Mouse (Mus musculus): ENCODE results near the gene Ric8b. TPM values are rescaled to one million over a fixed set of nuclear protein-coding genes. Genes with fewer than 3 reads are reported as not detected.

Gene Ric8b
- polyA plus RNA-seq, 1 experiment from 2014 or later = 22.2 TPM

DNA sequence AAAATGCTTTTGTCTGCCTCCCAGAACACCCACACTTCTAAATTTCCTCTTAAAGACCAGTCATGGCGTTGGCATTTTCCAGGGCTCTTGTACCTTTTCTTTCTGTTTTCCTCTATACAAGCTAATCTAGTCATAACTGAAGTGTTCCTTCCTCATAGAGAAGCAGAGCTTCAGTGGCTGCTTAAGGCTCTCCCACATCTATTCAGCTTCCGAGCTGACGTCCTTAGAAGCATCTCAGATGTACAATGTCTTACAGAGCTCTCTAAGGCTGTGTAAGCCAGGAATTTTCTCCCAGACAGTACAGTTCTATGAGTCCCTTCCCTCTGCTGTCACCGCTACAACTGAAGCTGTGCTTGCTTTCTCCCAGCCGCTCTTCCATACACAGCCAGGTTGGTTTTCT lies 21.5 kb downstream of the Ric8b start:
- Histone ChIP-seq H3K4me3 (ENCODE audit: low read depth, low read length) (no peak overlapping the region), H3K9me3 (ENCODE audit: control insufficient read depth, low read depth, low read length) (no peaks in the 10 kb centered on the region), H3K4me1 (ENCODE audit: control insufficient read depth, insufficient read depth, low read length) (0 out of 2 replicates have a peak, but pooled peaks cover 3% of the 10 kb centered on the region), H3K4me2 (replicated peaks; ENCODE audit: low read depth, low read length) (no peak overlapping the region), H3K27me3 (ENCODE audit: control insufficient read depth, insufficient read depth, low read length) (no peaks in the 10 kb centered on the region), H3K36me3 (ENCODE audit: control insufficient read depth, insufficient read depth, low read length) (no peaks in the 10 kb centered on the region), H3K9ac (replicated peaks; ENCODE audit: low read depth, low read length) (no peak overlapping the region), H3K27ac (ENCODE audit: low read length) (no peak overlapping the region)
- WGBS = 82% methylated on average over 5 of the region's 5 CpGs
- no peak for ATAC-seq (ENCODE audit: insufficient number of reproducible peaks, insufficient read depth, low FRiP score, low read depth)

- H3K4me1 ChIP-seq (ENCODE audit: control insufficient read depth, insufficient read depth, low read length) = 0 out of 2 replicates have a peak, but pooled peaks cover 3% of the 10 kb centered on the region
- H3K27me3 ChIP-seq (ENCODE audit: control insufficient read depth, insufficient read depth, low read length) = no peaks in the 10 kb centered on the region
- no peak overlapping the region for H3K4me2 ChIP-seq (replicated peaks; ENCODE audit: low read depth, low read length)
- no peak overlapping the region for H3K4me3 ChIP-seq (ENCODE audit: low read depth, low read length)
- H3K9ac ChIP-seq (replicated peaks; ENCODE audit: low read depth, low read length) = no peak overlapping the region
- no peak overlapping the region for H3K27ac ChIP-seq (ENCODE audit: low read length)
- H3K36me3 ChIP-seq (ENCODE audit: control insufficient read depth, insufficient read depth, low read length) = no peaks in the 10 kb centered on the region
- WGBS = 47% methylated on average over 1 of the region's 1 CpGs
- H3K9me3 ChIP-seq (ENCODE audit: control insufficient read depth, low read depth, low read length) = no peaks in the 10 kb centered on the region
- ATAC-seq (ENCODE audit: insufficient number of reproducible peaks, insufficient read depth, low FRiP score, low read depth) = no peak
Measured at GRCm38 (mm10) chr10:84940356-84940755, 22.9 kb downstream of the Ric8b start.

GRCm38 (mm10) chr10:84945692-84946091 lies 28.3 kb downstream of the Ric8b start:
- Histone ChIP-seq H3K27ac (ENCODE audit: low read length) (no peak overlapping the region), H3K4me3 (ENCODE audit: low read depth, low read length) (no peak overlapping the region), H3K4me2 (replicated peaks; ENCODE audit: low read depth, low read length) (no peak overlapping the region), H3K4me1 (ENCODE audit: control insufficient read depth, insufficient read depth, low read length) (peaks cover 24% of the 10 kb centered on the region), H3K36me3 (ENCODE audit: control insufficient read depth, insufficient read depth, low read length) (peaks cover 14% of the 10 kb centered on the region; the same call in 1 of the 2 replicates), H3K9ac (replicated peaks; ENCODE audit: low read depth, low read length) (no peak overlapping the region), H3K9me3 (ENCODE audit: control insufficient read depth, low read depth, low read length) (no peaks in the 10 kb centered on the region), H3K27me3 (ENCODE audit: control insufficient read depth, insufficient read depth, low read length) (no peaks in the 10 kb centered on the region)
- no peak for ATAC-seq (ENCODE audit: insufficient number of reproducible peaks, insufficient read depth, low FRiP score, low read depth)
- 89% methylated on average over 3 of the region's 3 CpGs for WGBS

DNA sequence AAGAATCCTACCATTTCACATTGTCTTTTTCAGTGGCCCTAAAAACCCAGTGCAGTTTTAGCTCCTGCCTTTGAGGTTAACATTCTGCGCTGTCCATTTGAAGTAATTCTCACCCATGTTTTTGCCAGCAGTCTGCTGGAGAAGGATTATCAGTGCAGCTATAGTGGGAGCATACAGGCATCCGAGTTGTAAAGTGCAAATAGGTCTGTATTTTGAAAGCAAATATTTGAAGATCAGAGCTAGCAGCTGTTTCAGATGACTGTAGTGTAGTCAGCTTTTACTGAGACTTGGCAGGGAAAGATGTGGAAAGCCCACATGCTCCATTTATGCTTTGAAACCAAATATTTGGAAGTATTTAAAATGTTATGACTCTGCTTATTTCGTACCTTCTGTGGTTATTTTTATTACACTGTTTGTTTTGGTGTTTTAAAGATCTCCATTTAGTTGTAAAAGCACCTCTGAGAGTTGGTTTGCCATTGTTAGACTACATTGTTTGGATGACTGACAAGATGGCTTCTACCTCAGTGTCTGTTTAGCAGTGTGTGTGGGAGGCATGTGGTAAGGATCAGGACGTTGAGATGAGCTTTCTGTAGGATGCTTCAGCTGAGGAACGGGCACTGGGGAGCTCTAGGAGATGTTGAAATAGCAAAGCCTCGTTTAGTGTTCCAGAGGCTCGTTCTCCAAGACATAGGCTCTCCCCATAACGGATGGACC lies 31.7 kb downstream of the Ric8b start:
- no peaks in the 10 kb centered on the region for H3K9me3 ChIP-seq (ENCODE audit: control insufficient read depth, low read depth, low read length)
- H3K4me3 ChIP-seq (ENCODE audit: low read depth, low read length) = no peak overlapping the region
- ATAC-seq (ENCODE audit: insufficient number of reproducible peaks, insufficient read depth, low FRiP score, low read depth) = no peak
- no peak overlapping the region for H3K9ac ChIP-seq (replicated peaks; ENCODE audit: low read depth, low read length)
- H3K4me2 ChIP-seq (replicated peaks; ENCODE audit: low read depth, low read length) = no peak overlapping the region
- H3K36me3 ChIP-seq (ENCODE audit: control insufficient read depth, insufficient read depth, low read length) = peaks cover 14% of the 10 kb centered on the region; the same call in 1 of the 2 replicates
- H3K4me1 ChIP-seq (ENCODE audit: control insufficient read depth, insufficient read depth, low read length) = peaks cover 21% of the 10 kb centered on the region
- peak overlapping the region; percentile 21; the same call in 1 of the 2 replicates for H3K27ac ChIP-seq (ENCODE audit: low read length)
- 36% methylated on average over 8 of the region's 8 CpGs for WGBS
- no peaks in the 10 kb centered on the region for H3K27me3 ChIP-seq (ENCODE audit: control insufficient read depth, insufficient read depth, low read length)

DNA sequence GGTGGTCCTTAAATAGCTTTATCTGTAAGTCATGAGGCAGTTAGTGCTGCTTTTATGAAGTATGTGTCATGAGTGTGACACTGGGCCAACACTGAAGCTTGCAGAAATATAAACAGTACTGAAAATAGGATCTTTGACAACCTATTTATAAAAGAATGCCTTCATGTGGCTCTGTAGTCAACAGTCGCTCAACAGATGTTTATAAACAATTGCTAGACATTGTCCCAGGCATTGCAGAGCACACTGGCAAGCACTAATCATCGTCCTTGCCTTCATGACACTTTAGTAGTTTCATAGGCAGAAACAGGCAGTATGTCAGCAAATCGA lies 32.2 kb downstream of the Ric8b start:
- peaks cover 21% of the 10 kb centered on the region for H3K4me1 ChIP-seq (ENCODE audit: control insufficient read depth, insufficient read depth, low read length)
- peaks cover 14% of the 10 kb centered on the region; the same call in 1 of the 2 replicates for H3K36me3 ChIP-seq (ENCODE audit: control insufficient read depth, insufficient read depth, low read length)
- H3K27me3 ChIP-seq (ENCODE audit: control insufficient read depth, insufficient read depth, low read length) = no peaks in the 10 kb centered on the region
- ATAC-seq (ENCODE audit: insufficient number of reproducible peaks, insufficient read depth, low FRiP score, low read depth) = no peak
- 52% methylated on average over 3 of the region's 3 CpGs for WGBS
- H3K4me3 ChIP-seq (ENCODE audit: low read depth, low read length) = no peak overlapping the region
- H3K9me3 ChIP-seq (ENCODE audit: control insufficient read depth, low read depth, low read length) = no peaks in the 10 kb centered on the region
- H3K27ac ChIP-seq (ENCODE audit: low read length) = no peak overlapping the region
- no peak overlapping the region for H3K4me2 ChIP-seq (replicated peaks; ENCODE audit: low read depth, low read length)
- no peak overlapping the region for H3K9ac ChIP-seq (replicated peaks; ENCODE audit: low read depth, low read length)

DNA sequence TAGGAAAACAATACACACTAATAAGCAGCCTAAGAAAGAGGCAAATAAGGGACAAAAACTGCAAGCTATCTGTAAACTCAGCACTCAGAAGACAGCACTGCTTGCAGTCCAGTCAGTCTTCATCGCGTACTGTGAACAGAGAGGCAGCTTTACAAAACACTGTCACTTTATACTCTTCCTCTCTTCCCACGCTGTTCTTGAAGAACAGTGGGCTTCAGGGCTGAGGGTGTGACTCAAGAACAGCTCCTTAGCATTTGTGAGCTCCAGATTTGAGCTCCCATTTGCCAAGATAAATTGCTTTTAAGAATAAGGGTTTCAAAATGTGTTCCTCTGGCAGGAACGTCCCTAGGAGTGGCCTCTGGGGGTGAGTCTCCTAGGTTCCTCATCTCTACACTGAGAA lies 33.0 kb downstream of the Ric8b start:
- no peaks in the 10 kb centered on the region for H3K27me3 ChIP-seq (ENCODE audit: control insufficient read depth, insufficient read depth, low read length)
- no peak overlapping the region for H3K4me3 ChIP-seq (ENCODE audit: low read depth, low read length)
- WGBS = 65% methylated on average over 4 of the region's 4 CpGs
- H3K9me3 ChIP-seq (ENCODE audit: control insufficient read depth, low read depth, low read length) = no peaks in the 10 kb centered on the region
- no peak overlapping the region for H3K27ac ChIP-seq (ENCODE audit: low read length)
- ATAC-seq (ENCODE audit: insufficient number of reproducible peaks, insufficient read depth, low FRiP score, low read depth) = no peak
- no peak overlapping the region for H3K9ac ChIP-seq (replicated peaks; ENCODE audit: low read depth, low read length)
- H3K36me3 ChIP-seq (ENCODE audit: control insufficient read depth, insufficient read depth, low read length) = peaks cover 14% of the 10 kb centered on the region; the same call in 1 of the 2 replicates
- no peak overlapping the region for H3K4me2 ChIP-seq (replicated peaks; ENCODE audit: low read depth, low read length)
- H3K4me1 ChIP-seq (ENCODE audit: control insufficient read depth, insufficient read depth, low read length) = peaks cover 21% of the 10 kb centered on the region

GRCm38 (mm10) chr10:84954236-84954635 lies 36.8 kb downstream of the Ric8b start:
- Histone ChIP-seq H3K4me2 (replicated peaks; ENCODE audit: low read depth, low read length) (no peak overlapping the region), H3K27ac (ENCODE audit: low read length) (no peak overlapping the region), H3K27me3 (ENCODE audit: control insufficient read depth, insufficient read depth, low read length) (no peaks in the 10 kb centered on the region), H3K9me3 (ENCODE audit: control insufficient read depth, low read depth, low read length) (no peaks in the 10 kb centered on the region), H3K4me1 (ENCODE audit: control insufficient read depth, insufficient read depth, low read length) (peaks cover 11% of the 10 kb centered on the region; the same call in 1 of the 2 replicates), H3K4me3 (ENCODE audit: low read depth, low read length) (no peak overlapping the region), H3K9ac (replicated peaks; ENCODE audit: low read depth, low read length) (no peak overlapping the region), H3K36me3 (ENCODE audit: control insufficient read depth, insufficient read depth, low read length) (no peaks in the 10 kb centered on the region)
- 89% methylated on average over 10 of the region's 10 CpGs for WGBS
- no peak for ATAC-seq (ENCODE audit: insufficient number of reproducible peaks, insufficient read depth, low FRiP score, low read depth)

DNA sequence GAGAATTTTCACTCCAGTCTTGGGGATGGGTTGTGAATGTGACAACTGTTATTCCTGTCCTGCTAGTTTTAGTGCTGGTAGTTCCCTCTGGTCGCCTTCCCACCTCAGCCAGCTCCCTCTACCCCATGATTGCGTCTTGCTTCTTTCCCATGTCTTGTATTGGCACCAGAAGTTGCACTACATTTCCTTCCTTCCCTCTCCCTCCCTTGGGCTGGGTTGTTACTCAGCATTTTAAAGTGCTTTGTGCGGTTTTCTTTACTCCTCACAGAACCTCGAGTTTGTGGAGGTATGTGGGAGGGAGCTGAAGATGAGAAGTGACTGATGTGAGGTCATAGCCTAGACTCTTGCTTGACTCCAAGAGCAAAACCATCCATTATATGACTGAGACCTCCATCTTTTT lies 38.8 kb downstream of the Ric8b start:
- Histone ChIP-seq H3K36me3 (ENCODE audit: control insufficient read depth, insufficient read depth, low read length) (no peaks in the 10 kb centered on the region), H3K27me3 (ENCODE audit: control insufficient read depth, insufficient read depth, low read length) (no peaks in the 10 kb centered on the region), H3K4me3 (ENCODE audit: low read depth, low read length) (no peak overlapping the region), H3K9me3 (ENCODE audit: control insufficient read depth, low read depth, low read length) (no peaks in the 10 kb centered on the region), H3K27ac (ENCODE audit: low read length) (no peak overlapping the region), H3K9ac (replicated peaks; ENCODE audit: low read depth, low read length) (no peak overlapping the region), H3K4me1 (ENCODE audit: control insufficient read depth, insufficient read depth, low read length) (no peaks in the 10 kb centered on the region), H3K4me2 (replicated peaks; ENCODE audit: low read depth, low read length) (no peak overlapping the region)
- 59% methylated on average over 4 of the region's 4 CpGs for WGBS
- ATAC-seq (ENCODE audit: insufficient number of reproducible peaks, insufficient read depth, low FRiP score, low read depth) = no peak

DNA sequence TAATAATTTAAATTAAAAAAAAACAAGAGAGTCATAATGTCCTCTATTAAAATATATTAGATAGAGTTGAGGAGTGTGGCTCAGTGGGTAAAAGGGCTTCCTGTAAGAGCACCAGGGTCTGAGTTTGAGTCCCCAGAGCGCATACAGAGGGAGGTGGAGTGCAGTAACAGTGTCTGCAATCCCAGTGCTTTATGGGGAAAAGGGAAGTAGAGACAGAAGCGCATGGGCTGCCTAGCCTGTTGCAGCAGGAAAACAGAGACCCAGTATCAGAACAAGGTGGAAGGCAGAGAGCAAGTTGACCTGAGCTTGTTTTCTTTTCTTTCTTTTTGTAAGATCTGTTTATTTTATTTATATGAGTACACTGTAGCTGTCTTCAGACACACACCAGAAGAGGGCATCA lies 41.2 kb downstream of the Ric8b start:
- no peak overlapping the region for H3K4me3 ChIP-seq (ENCODE audit: low read depth, low read length)
- no peak overlapping the region for H3K27ac ChIP-seq (ENCODE audit: low read length)
- H3K9ac ChIP-seq (replicated peaks; ENCODE audit: low read depth, low read length) = no peak overlapping the region
- 95% methylated on average over 2 of the region's 2 CpGs for WGBS
- no peaks in the 10 kb centered on the region for H3K9me3 ChIP-seq (ENCODE audit: control insufficient read depth, low read depth, low read length)
- H3K27me3 ChIP-seq (ENCODE audit: control insufficient read depth, insufficient read depth, low read length) = no peaks in the 10 kb centered on the region
- no peak for ATAC-seq (ENCODE audit: insufficient number of reproducible peaks, insufficient read depth, low FRiP score, low read depth)
- no peak overlapping the region for H3K4me2 ChIP-seq (replicated peaks; ENCODE audit: low read depth, low read length)
- H3K4me1 ChIP-seq (ENCODE audit: control insufficient read depth, insufficient read depth, low read length) = no peaks in the 10 kb centered on the region
- H3K36me3 ChIP-seq (ENCODE audit: control insufficient read depth, insufficient read depth, low read length) = peaks cover 4% of the 10 kb centered on the region; the same call in 1 of the 2 replicates

Measured in stomach, embryonic 14.5 days (tissue).